Mouse (Mus musculus) heart, embryonic 12.5 days (tissue): ENCODE measurements around the gene Nmt2. TPM values are rescaled to one million over a fixed set of nuclear protein-coding genes. Genes with fewer than 3 reads are reported as not detected.

Experiments
- ATAC-seq: fragments of 200-750 bp; cut with Nextera tagmentation; 2 replicates; pipeline ENCODE4 v1.8.0; 2017; ENCODE audit warnings: moderate TSS enrichment, moderate library complexity; ENCODE audit not compliant: insufficient number of reproducible peaks, low FRiP score
- H3K27ac ChIP-seq: fragments of 300-500 bp; sonication (generic); 2 replicates; pipeline ENCODE4 v1.5.1; 2016; ENCODE audit warnings: mild to moderate bottlenecking, moderate library complexity; ENCODE audit not compliant: poor library complexity, severe bottlenecking
- H3K27me3 ChIP-seq: fragments of 300-500 bp; sonication (generic); replicated peaks from 2 replicates; pipeline ENCODE4 v1.6.1; 2016; ENCODE audit warnings: mild to moderate bottlenecking, moderate library complexity
- H3K36me3 ChIP-seq: fragments of 300-500 bp; sonication (generic); 2 replicates; pipeline ENCODE4 v1.6.1; 2016; ENCODE audit warnings: mild to moderate bottlenecking, moderate library complexity
- H3K4me1 ChIP-seq: fragments of 300-500 bp; sonication (generic); replicated peaks from 2 replicates; pipeline ENCODE4 v1.6.1; 2016; ENCODE audit warnings: mild to moderate bottlenecking
- H3K4me2 ChIP-seq: fragments of 300-500 bp; sonication (generic); 2 replicates; pipeline ENCODE4 v1.6.1; 2016; ENCODE audit warnings: mild to moderate bottlenecking, moderate library complexity
- H3K4me3 ChIP-seq: fragments of 300-500 bp; sonication (generic); 2 replicates; pipeline ENCODE4 v1.5.1; 2016; ENCODE audit warnings: mild to moderate bottlenecking
- H3K9ac ChIP-seq: fragments of 300-500 bp; sonication (generic); 2 replicates; pipeline ENCODE4 v1.6.1; 2016; ENCODE audit warnings: mild to moderate bottlenecking, moderate library complexity
- H3K9me3 ChIP-seq: fragments of 300-500 bp; sonication (generic); replicated peaks from 2 replicates; pipeline ENCODE4 v1.6.1; 2016; ENCODE audit warnings: mild to moderate bottlenecking, moderate library complexity
- WGBS: fragments of 180-500 bp; shearing (Covaris S2); methylation state at CpG from one replicate; pipeline ENCODE4 v1.1.7; 2016; 5-methylcytosine and 5-hydroxymethylcytosine counted together
- polyA plus RNA-seq: library from polyadenylated mRNA; unstranded; fragments of >200 nt; fragmentation: Nextera tagmentation; extraction: Ambion mirVana; gene quantifications from 2 replicates; pipeline ENCODE4 v1.2.1, GENCODE M21; 2016

Nmt2 gene
- polyA plus RNA-seq, 1 experiment from 2014 or later, result 36.1 TPM

DNA sequence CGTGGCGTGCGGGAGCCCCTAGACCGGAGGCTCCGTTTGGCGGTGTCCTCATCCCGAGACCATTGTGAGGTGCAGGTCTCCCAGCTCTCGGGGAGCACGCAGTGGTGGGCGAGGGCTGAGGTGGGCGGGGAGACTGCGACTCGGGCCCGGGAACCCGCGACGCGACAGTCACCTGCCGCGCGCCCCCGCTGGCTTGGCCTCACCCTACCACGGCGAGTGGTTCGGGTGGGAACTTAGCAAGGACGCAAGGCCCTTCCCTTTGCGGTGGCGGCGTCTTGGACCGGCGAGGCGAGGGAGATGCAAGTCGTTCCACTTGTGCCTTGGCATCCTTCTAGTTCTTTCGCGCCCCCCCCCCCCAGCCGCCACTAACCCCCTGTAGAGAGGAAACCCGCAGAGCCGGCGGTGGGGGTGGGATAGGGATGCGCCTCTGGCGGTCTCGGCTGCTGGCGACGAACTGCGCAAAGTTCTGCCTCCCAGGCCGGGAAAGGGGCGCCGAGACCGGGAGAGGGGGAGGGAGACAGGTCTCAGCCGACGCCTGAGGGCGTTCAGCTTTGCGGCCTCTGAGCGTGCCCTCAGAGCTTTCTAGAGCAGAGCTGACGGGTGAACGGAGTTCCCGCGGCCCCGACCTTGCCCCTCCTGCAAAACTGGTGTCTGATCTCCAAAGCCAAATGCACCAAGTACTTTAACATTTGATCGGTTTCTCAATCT, 615 bp downstream of the Nmt2 start:
- peak; percentile 31 for ATAC-seq
- under 1% methylated on average over 58 of the region's 60 CpGs for WGBS
- peaks cover 18% of the 10 kb centered on the region for H3K4me1 ChIP-seq
- H3K4me3 ChIP-seq, result peak overlapping the region; percentile 92
- peak overlapping the region; percentile 86 for H3K4me2 ChIP-seq
- peak overlapping the region; percentile 93 for H3K27ac ChIP-seq
- H3K9me3 ChIP-seq, result no peaks in the 10 kb centered on the region
- H3K36me3 ChIP-seq, result no peaks in the 10 kb centered on the region
- H3K9ac ChIP-seq, result peak overlapping the region; percentile 94
- no peaks in the 10 kb centered on the region for H3K27me3 ChIP-seq

GRCm38 (mm10) chr2:3285181-3285530, 1.1 kb downstream of the Nmt2 start:
- H3K27me3 ChIP-seq, result no peaks in the 10 kb centered on the region
- H3K4me3 ChIP-seq, result peak overlapping the region; percentile 92
- no peaks in the 10 kb centered on the region for H3K36me3 ChIP-seq
- peak overlapping the region; percentile 93 for H3K27ac ChIP-seq
- H3K9me3 ChIP-seq, result no peaks in the 10 kb centered on the region
- peak overlapping the region; percentile 94 for H3K9ac ChIP-seq
- ATAC-seq, result no peak
- WGBS, result under 1% methylated on average over 6 of the region's 6 CpGs
- peaks cover 18% of the 10 kb centered on the region for H3K4me1 ChIP-seq
- peak overlapping the region; percentile 86 for H3K4me2 ChIP-seq

DNA sequence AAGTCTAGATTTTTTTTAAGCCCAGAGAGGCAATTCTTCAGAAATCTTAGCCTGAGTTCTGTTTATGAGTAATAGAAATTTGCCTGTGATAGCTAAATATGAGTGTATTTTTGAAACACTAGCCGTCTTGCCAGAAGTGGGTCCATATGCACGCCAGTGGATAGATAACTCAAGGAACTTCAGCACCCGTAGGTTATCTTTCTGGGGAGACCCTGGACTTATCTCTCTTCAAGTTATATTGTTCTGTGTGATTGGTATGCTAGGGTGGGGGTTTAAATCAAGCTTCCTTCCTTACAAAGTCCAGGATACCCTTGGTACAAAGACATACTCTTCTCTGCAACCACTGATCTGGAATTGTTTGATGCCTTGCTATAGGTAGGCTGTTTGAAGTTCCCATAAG, 1.7 kb downstream of the Nmt2 start:
- no peaks in the 10 kb centered on the region for H3K9me3 ChIP-seq
- H3K9ac ChIP-seq, result no peak overlapping the region
- no peak for ATAC-seq
- H3K36me3 ChIP-seq, result no peaks in the 10 kb centered on the region
- peak overlapping the region; percentile 47 for H3K4me2 ChIP-seq
- no peak overlapping the region for H3K27ac ChIP-seq
- H3K4me3 ChIP-seq, result peak overlapping the region; percentile 92
- no peaks in the 10 kb centered on the region for H3K27me3 ChIP-seq
- peaks cover 18% of the 10 kb centered on the region for H3K4me1 ChIP-seq
- 11% methylated on average over 3 of the region's 3 CpGs for WGBS

DNA sequence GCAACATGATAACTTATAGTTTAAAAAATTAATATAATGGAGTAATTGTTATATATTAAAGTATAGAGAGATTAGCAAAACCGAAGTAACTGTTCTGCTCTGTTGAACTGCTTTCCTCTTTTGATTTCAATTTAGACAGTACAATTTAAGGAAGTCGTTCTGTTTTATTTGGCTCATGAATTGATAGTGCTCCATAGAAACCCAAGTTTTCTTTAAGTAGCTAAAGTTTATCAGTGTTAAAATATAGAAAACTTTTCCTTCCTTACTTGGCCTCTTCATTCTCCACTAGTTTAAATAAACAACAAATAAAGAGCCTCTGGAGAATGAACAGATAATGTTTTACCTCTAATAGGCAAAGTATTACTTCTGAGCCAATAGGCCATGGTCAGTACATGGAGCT, 2.2 kb downstream of the Nmt2 start:
- Histone ChIP-seq H3K9me3 (no peaks in the 10 kb centered on the region), H3K4me2 (no peak overlapping the region), H3K36me3 (no peaks in the 10 kb centered on the region), H3K27me3 (no peaks in the 10 kb centered on the region), H3K4me3 (no peak overlapping the region), H3K9ac (no peak overlapping the region), H3K4me1 (peaks cover 18% of the 10 kb centered on the region), H3K27ac (no peak overlapping the region)
- no peak for ATAC-seq
- 62% methylated on average over 2 of the region's 2 CpGs for WGBS

DNA sequence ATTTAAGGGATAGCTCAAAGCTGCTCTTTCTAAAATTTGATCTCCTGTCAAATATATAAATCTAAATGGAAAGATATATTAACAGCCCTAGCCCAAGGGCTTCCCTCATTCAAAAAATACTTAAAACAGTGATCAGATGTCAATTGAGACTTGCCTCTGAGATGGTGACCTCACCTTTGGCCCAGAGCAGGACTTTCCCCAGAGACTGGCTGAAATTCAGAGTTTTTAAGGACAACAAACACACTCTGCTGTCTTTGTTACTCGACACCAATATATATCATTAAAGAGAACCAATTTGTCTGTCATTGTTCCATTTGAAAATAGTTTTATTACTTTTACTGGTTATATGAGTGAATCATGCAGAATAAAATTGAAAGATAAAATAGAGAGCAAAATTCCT, 5.6 kb downstream of the Nmt2 start:
- no peak overlapping the region for H3K4me3 ChIP-seq
- no peak overlapping the region for H3K4me2 ChIP-seq
- H3K36me3 ChIP-seq, result no peaks in the 10 kb centered on the region
- ATAC-seq, result no peak
- H3K4me1 ChIP-seq, result peaks cover 12% of the 10 kb centered on the region
- no peaks in the 10 kb centered on the region for H3K27me3 ChIP-seq
- H3K27ac ChIP-seq, result no peak overlapping the region
- H3K9me3 ChIP-seq, result no peaks in the 10 kb centered on the region
- H3K9ac ChIP-seq, result no peak overlapping the region
- WGBS, result 88% methylated on average over 1 of the region's 1 CpGs

- H3K4me3 ChIP-seq, result no peak overlapping the region
- peaks cover 5% of the 10 kb centered on the region; the same call in 1 of the 2 replicates for H3K4me1 ChIP-seq
- no peak overlapping the region for H3K27ac ChIP-seq
- H3K4me2 ChIP-seq, result no peak overlapping the region
- no peaks in the 10 kb centered on the region for H3K27me3 ChIP-seq
- no peaks in the 10 kb centered on the region for H3K9me3 ChIP-seq
- H3K9ac ChIP-seq, result no peak overlapping the region
- ATAC-seq, result no peak
- WGBS, result 56% methylated on average over 1 of the region's 1 CpGs
- no peaks in the 10 kb centered on the region for H3K36me3 ChIP-seq
These were observed 8.2 kb downstream of the Nmt2 start for GRCm38 (mm10) chr2:3292170-3292569.

- no peaks in the 10 kb centered on the region for H3K36me3 ChIP-seq
- H3K27me3 ChIP-seq, result no peaks in the 10 kb centered on the region
- H3K27ac ChIP-seq, result no peak overlapping the region
- 86% methylated on average over 7 of the region's 7 CpGs for WGBS
- no peak for ATAC-seq
- no peak overlapping the region for H3K4me2 ChIP-seq
- no peak overlapping the region for H3K4me3 ChIP-seq
- H3K9ac ChIP-seq, result no peak overlapping the region
- H3K4me1 ChIP-seq, result peaks cover 8% of the 10 kb centered on the region
- no peaks in the 10 kb centered on the region for H3K9me3 ChIP-seq
These were observed 11.8 kb downstream of the Nmt2 start for GRCm38 (mm10) chr2:3295826-3296225.

- Histone ChIP-seq H3K4me3 (no peak overlapping the region), H3K4me2 (no peak overlapping the region), H3K9me3 (peaks cover 7% of the 10 kb centered on the region; the same call in 1 of the 2 replicates), H3K27ac (no peak overlapping the region), H3K27me3 (no peaks in the 10 kb centered on the region), H3K9ac (no peak overlapping the region), H3K4me1 (no peaks in the 10 kb centered on the region), H3K36me3 (peaks cover 24% of the 10 kb centered on the region)
- ATAC-seq, result no peak
- 81% methylated on average over 3 of the region's 3 CpGs for WGBS
These were observed 21.5 kb downstream of the Nmt2 start for GRCm38 (mm10) chr2:3305426-3306025.

- Histone ChIP-seq H3K36me3 (peaks cover 60% of the 10 kb centered on the region), H3K9ac (no peak overlapping the region), H3K27ac (no peak overlapping the region), H3K4me3 (no peak overlapping the region), H3K27me3 (no peaks in the 10 kb centered on the region), H3K4me1 (0 out of 2 replicates have a peak, but pooled peaks cover 2% of the 10 kb centered on the region), H3K4me2 (no peak overlapping the region), H3K9me3 (no peaks in the 10 kb centered on the region)
- 86% methylated on average over 2 of the region's 2 CpGs for WGBS
- no peak for ATAC-seq
These were observed 39.1 kb downstream of the Nmt2 start for GRCm38 (mm10) chr2:3323132-3323531.

- Histone ChIP-seq H3K9me3 (no peaks in the 10 kb centered on the region), H3K27ac (no peak overlapping the region), H3K4me1 (0 out of 2 replicates have a peak, but pooled peaks cover 2% of the 10 kb centered on the region), H3K27me3 (no peaks in the 10 kb centered on the region), H3K36me3 (peaks cover 61% of the 10 kb centered on the region), H3K4me2 (no peak overlapping the region), H3K4me3 (no peak overlapping the region), H3K9ac (no peak overlapping the region)
- no peak for ATAC-seq
- WGBS, result 90% methylated on average over 7 of the region's 7 CpGs
These were observed 40.5 kb downstream of the Nmt2 start for GRCm38 (mm10) chr2:3324381-3325130.

- Histone ChIP-seq H3K27ac (no peak overlapping the region), H3K36me3 (peaks cover 58% of the 10 kb centered on the region), H3K4me2 (no peak overlapping the region), H3K4me1 (peaks cover 12% of the 10 kb centered on the region), H3K27me3 (no peaks in the 10 kb centered on the region), H3K4me3 (no peak overlapping the region), H3K9ac (no peak overlapping the region), H3K9me3 (no peaks in the 10 kb centered on the region)
- 43% methylated on average over 1 of the region's 1 CpGs for WGBS
- no peak for ATAC-seq
These were observed 42.5 kb downstream of the Nmt2 start for GRCm38 (mm10) chr2:3326547-3326946.
